Mouse (Mus musculus): ENCODE measurements around the gene Prdm1. TPM values are rescaled to one million over a fixed set of nuclear protein-coding genes. Genes with fewer than 3 reads are reported as not detected.

Prdm1 gene
- total and polyA plus RNA-seq, 3 experiments: 4.7 to 13.6 (median 8.0) TPM

DNA sequence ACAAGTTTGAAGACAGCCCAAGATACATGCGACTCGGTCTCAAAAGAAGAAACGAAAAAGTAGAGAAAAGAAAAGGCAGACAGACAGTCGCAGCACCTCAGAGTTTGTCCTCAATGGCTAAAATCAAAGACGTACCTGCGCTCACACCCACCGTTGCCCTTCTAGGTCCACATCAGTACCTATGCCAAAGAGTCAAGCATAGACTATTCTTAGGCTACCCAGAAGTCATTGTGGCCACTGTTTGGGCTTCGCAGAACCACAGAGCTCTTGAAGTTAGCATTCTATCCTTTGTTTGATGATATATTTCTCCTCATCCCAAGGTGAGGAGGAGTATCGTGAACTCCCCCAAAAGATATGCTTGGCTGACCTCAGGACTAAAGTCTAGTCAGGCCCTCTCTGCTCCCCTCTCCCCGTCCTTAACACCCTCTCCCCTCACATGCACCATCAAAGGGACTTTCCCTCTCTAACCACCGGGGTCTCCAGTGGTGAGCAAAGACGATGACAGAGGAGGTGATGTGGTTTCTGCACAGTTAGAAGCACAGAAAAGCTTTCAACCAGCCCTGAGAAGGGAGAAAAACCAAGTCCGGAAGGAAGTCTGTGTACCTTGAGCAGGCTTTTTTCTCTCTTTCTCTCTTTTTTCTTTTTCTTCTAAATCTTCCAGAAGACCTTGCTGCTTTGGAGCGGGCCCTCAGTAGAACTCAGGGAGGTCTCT, 99.0 kb downstream of the Prdm1 start (continued):
- TF ChIP-seq E2F4 (IDR thresholded peaks at IDR 0.05; ENCODE audit: insufficient replicate concordance, low read depth, low read length) (no peak), CTCF (conservative IDR thresholded peaks at IDR 0.05 in 1 of 2, IDR thresholded peaks at IDR 0.05 in 1 of 2; ENCODE audit: low read depth in 2 of 2, low read length in 2 of 2) (no peak), MYC (IDR thresholded peaks at IDR 0.05; ENCODE audit: low read depth, low read length) (0 out of 2 replicates have a peak, but pooled peaks have one; percentile 29), ZC3H11A (IDR thresholded peaks at IDR 0.05; ENCODE audit: low read depth, low read length) (no peak), TCF12 (IDR thresholded peaks at IDR 0.05; ENCODE audit: low read depth, low read length) (peak; percentile 39; the same call in 1 of the 2 replicates), NELFE (IDR thresholded peaks at IDR 0.05; ENCODE audit: low read depth, low read length) (peak; percentile 15; the same call in 1 of the 2 replicates), ZKSCAN1 (IDR thresholded peaks at IDR 0.05; ENCODE audit: borderline replicate concordance, low read depth, low read length) (no peak), BHLHE40 (IDR thresholded peaks at IDR 0.05; ENCODE audit: low read depth, low read length) (peak; percentile 92), KAT2A (IDR thresholded peaks at IDR 0.05; ENCODE audit: insufficient replicate concordance, low read length) (no peak), CHD2 (IDR thresholded peaks at IDR 0.05; ENCODE audit: low read length) (peak; percentile 29; the same call in 1 of the 2 replicates), CHD1 (IDR thresholded peaks at IDR 0.05; ENCODE audit: low read depth, low read length) (peak; percentile 90; the same call in 1 of the 2 replicates)

DNA sequence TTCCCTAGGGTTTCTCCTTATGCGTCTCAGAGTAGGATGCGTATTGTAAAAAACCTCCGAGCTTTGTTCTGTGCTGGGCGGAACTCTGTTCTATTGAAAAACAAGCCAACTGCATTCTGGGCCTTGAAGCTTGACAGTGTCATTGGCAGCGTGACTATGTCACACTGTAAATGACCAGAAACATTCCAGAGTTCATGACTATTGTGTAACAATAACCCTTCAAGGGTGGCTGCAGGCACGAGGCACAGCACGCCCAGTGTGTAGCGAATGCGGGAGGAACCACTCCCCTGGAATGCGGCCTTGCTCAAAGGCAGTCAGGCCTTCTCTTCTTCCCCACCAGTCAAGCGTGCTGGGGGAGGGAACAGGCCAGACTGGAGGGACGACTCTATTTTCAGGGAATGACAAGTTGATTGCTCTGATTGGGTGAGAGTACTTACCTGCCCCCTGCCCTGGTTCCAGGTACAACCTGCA, 100.4 kb downstream of the Prdm1 start:
- in situ Hi-C loops (cut with MboI; ENCODE audit: low pct_ligation_motif_present, low pct_unique_long_range_greater_than_20kb, low sequenced_read_pairs) (no loop called here), dilution Hi-C loops (cut with MboI; ENCODE audit: extremely low pct_ligation_motif_present, extremely low pct_unique_long_range_greater_than_20kb, low sequenced_read_pairs) (no loop called here)
- Histone ChIP-seq H3K9me3 (replicated peaks; ENCODE audit: low read length) (no peaks in the 10 kb centered on the region), H3K4me1 (ENCODE audit: control insufficient read depth in 1 of 2, insufficient read depth in 2 of 2) (peaks cover 48 to 64% of the 10 kb centered on the region in 2 experiments), H3K9ac (ENCODE audit: insufficient read depth, low read depth) (no peak overlapping the region), H3K4me2 (ENCODE audit: insufficient read depth, low read depth, poor library complexity, severe bottlenecking) (no peak overlapping the region), H3K79me2 (replicated peaks; ENCODE audit: control insufficient read depth, extremely low read depth, insufficient read depth, poor library complexity, severe bottlenecking) (no peaks in the 10 kb centered on the region), H3K4me3 (replicated peaks in 1 of 3; ENCODE audit: low read depth in 2 of 3, low read length in 2 of 3, poor library complexity in 1 of 3) (no peak overlapping the region), H3K27me3 (replicated peaks) (no peaks in the 10 kb centered on the region), H3K27ac (ENCODE audit: insufficient read depth, low read depth) (peak overlapping the region; percentile 8; the same call in 1 of the 2 replicates), H3K36me3 (replicated peaks in 1 of 2; ENCODE audit: control insufficient read depth in 1 of 2, insufficient read depth in 1 of 2, low read length in 1 of 2) (no peaks in the 10 kb centered on the region)
- no peak for DNase-seq (ENCODE audit: extremely low read depth)
- no peak for TF ChIP-seq MXI1 (IDR thresholded peaks at IDR 0.05; ENCODE audit: low read depth, low read length)
- no peak for TF ChIP-seq USF2 (conservative IDR thresholded peaks at IDR 0.05; ENCODE audit: low read depth, low read length)
- TF ChIP-seq ZKSCAN1 (IDR thresholded peaks at IDR 0.05; ENCODE audit: borderline replicate concordance, low read depth, low read length): no peak

- Histone ChIP-seq H3K79me2 (replicated peaks; ENCODE audit: control insufficient read depth, extremely low read depth, insufficient read depth, poor library complexity, severe bottlenecking) (no peaks in the 10 kb centered on the region), H3K36me3 (replicated peaks in 1 of 2; ENCODE audit: control insufficient read depth in 1 of 2, insufficient read depth in 1 of 2, low read length in 1 of 2) (no peaks in the 10 kb centered on the region), H3K9me3 (replicated peaks; ENCODE audit: low read length) (no peaks in the 10 kb centered on the region), H3K27ac (ENCODE audit: insufficient read depth, low read depth) (no peak overlapping the region), H3K4me1 (ENCODE audit: control insufficient read depth in 1 of 2, insufficient read depth in 2 of 2) (peaks cover 50 to 59% of the 10 kb centered on the region in 2 experiments), H3K9ac (ENCODE audit: insufficient read depth, low read depth) (no peak overlapping the region), H3K4me3 (replicated peaks in 1 of 3; ENCODE audit: low read depth in 2 of 3, low read length in 2 of 3, poor library complexity in 1 of 3) (no peak overlapping the region), H3K4me2 (ENCODE audit: insufficient read depth, low read depth, poor library complexity, severe bottlenecking) (no peak overlapping the region; the same call in 1 of the 2 replicates), H3K27me3 (replicated peaks) (no peaks in the 10 kb centered on the region)
- in situ Hi-C loops (cut with MboI; ENCODE audit: low pct_ligation_motif_present, low pct_unique_long_range_greater_than_20kb, low sequenced_read_pairs) (no loop called here), dilution Hi-C loops (cut with MboI; ENCODE audit: extremely low pct_ligation_motif_present, extremely low pct_unique_long_range_greater_than_20kb, low sequenced_read_pairs) (no loop called here)
- no peak for TF ChIP-seq NELFE (IDR thresholded peaks at IDR 0.05; ENCODE audit: low read depth, low read length)
- TF ChIP-seq HCFC1 (IDR thresholded peaks at IDR 0.05; ENCODE audit: low read depth, low read length): no peak
- TF ChIP-seq ZKSCAN1 (IDR thresholded peaks at IDR 0.05; ENCODE audit: borderline replicate concordance, low read depth, low read length): no peak
- no peak for TF ChIP-seq CHD1 (IDR thresholded peaks at IDR 0.05; ENCODE audit: low read depth, low read length)
- TF ChIP-seq EP300 (IDR thresholded peaks at IDR 0.05; ENCODE audit: low read length): no peak
- TF ChIP-seq E2F4 (IDR thresholded peaks at IDR 0.05; ENCODE audit: insufficient replicate concordance, low read depth, low read length): no peak
- TF ChIP-seq KAT2A (IDR thresholded peaks at IDR 0.05; ENCODE audit: insufficient replicate concordance, low read length): no peak
- TF ChIP-seq SIN3A (IDR thresholded peaks at IDR 0.05; ENCODE audit: low read length): no peak
- no peak for TF ChIP-seq GABPA (IDR thresholded peaks at IDR 0.05; ENCODE audit: insufficient replicate concordance, low read depth, low read length)
- TF ChIP-seq UBTF (IDR thresholded peaks at IDR 0.05; ENCODE audit: low read depth, low read length): no peak
- no peak for TF ChIP-seq MEF2A (IDR thresholded peaks at IDR 0.05; ENCODE audit: borderline replicate concordance, low read depth, low read length)
- TF ChIP-seq PAX5 (IDR thresholded peaks at IDR 0.05; ENCODE audit: low read length): no peak
- TF ChIP-seq ZMIZ1 (IDR thresholded peaks at IDR 0.05; ENCODE audit: low read depth, low read length): no peak; the same call in 1 of the 2 replicates
- TF ChIP-seq JUN (IDR thresholded peaks at IDR 0.05; ENCODE audit: insufficient read depth, low read depth, low read length): no peak
- TF ChIP-seq ELF1 (IDR thresholded peaks at IDR 0.05; ENCODE audit: low read depth, low read length): no peak
- no peak for TF ChIP-seq MXI1 (IDR thresholded peaks at IDR 0.05; ENCODE audit: low read depth, low read length)
- no peak for TF ChIP-seq CTCF (conservative IDR thresholded peaks at IDR 0.05 in 1 of 2, IDR thresholded peaks at IDR 0.05 in 1 of 2; ENCODE audit: low read depth in 2 of 2, low read length in 2 of 2)
- TF ChIP-seq MAFK (IDR thresholded peaks at IDR 0.05; ENCODE audit: insufficient replicate concordance, low read length): no peak
- TF ChIP-seq TCF12 (IDR thresholded peaks at IDR 0.05; ENCODE audit: low read depth, low read length): no peak
- no peak for DNase-seq (ENCODE audit: extremely low read depth)
Observed at GRCm38 (mm10) chr10:44427426-44427825, 100.9 kb downstream of the Prdm1 start.
